Mouse (Mus musculus): ENCODE measurements around the gene Olfr1243.
"Not testable (repeated sequence)": the region's sequence is repeated elsewhere in the genome, so short reads cannot be mapped to it uniquely, and the experiment has no call there.

The Olfr1243 gene

GRCm38 (mm10) chr2:89531387-89531786 lies at the start of gene Olfr1243:
Gene Olfr1243, minus strand, starts transcription at chr2:89531487.
- no peak for DNase-seq

DNA sequence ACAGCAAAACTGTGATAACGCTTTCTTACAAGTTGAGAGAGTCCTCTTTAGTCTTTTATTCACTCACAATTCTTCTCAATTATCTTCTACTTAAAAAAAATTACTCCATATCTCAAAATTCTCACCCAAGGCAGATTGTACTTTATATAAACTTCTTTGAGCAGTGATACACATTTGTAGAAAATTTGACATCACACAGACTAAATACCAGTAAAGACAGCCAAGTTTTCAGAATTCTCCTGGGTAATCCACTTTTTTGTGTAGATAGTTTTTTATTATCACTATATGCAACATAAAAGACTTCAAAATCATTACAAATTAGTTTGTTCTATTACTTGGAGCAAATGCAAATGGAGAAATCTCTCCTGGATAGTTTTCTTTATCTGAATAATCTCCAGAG lies 47.1 kb upstream of the Olfr1243 start, which contains the start of gene Olfr1245:
TSS of gene Olfr1245 (minus strand) at position 101 of the 400 bp plus-strand sequence.
- no peak for DNase-seq

DNA sequence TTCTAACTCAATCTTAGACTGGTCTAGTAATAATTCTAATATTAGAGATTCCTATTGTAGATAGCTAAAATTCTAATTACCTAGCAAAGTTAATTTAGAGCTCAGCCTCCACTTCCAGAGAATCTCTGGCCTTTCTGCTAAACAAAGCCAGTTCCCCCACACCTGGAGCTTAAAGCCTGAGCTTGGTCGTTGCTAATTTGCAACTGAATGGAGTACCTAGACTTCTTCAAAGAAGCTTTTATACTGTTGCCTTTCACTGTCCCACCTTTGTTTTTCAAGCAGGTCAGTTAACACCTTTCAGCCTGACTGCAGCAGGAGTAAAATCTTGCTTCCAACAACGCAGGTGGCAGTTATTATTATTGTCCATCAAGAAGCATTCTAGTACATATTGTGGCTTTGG lies 31.4 kb upstream of the Olfr1243 start:
- not testable (repeated sequence) for DNase-seq

GRCm38 (mm10) chr2:89544516-89544915 lies 13.2 kb upstream of the Olfr1243 start:
- no peak for DNase-seq

- no peak for DNase-seq
These were observed 8.6 kb upstream of the Olfr1243 start for GRCm38 (mm10) chr2:89539923-89540322.

- no peak for DNase-seq
These were observed 33.1 kb downstream of the Olfr1243 start, which contains the start of gene Olfr1242 for GRCm38 (mm10) chr2:89498235-89498634. Gene Olfr1242, minus strand, starts transcription at chr2:89498335.

- DNase-seq, result no peak
These were observed 44.3 kb downstream of the Olfr1243 start, which contains the start of gene Olfr1241 for GRCm38 (mm10) chr2:89487026-89487425. Gene Olfr1241, minus strand, starts transcription at chr2:89487126.

All from thymus, postnatal 25 days (tissue).